Mouse (Mus musculus): Measurements from ENCODE around the gene Ptpn6. TPM values are rescaled to one million over a fixed set of nuclear protein-coding genes. Genes with fewer than 3 reads are reported as not detected.

Ptpn6 gene
- total RNA-seq (2021): 4.6 and 9.1 TPM in 2 replicates
- long read RNA-seq, transcript Ptpn6-203 (16 exons, 2,226 nt): major isoform, 12 of 21 reads
- long read RNA-seq, partial matches to known transcripts: 4 of 21 reads
- long read RNA-seq, other reads (novel, unspliced or antisense): 1 of 21 reads

DNA sequence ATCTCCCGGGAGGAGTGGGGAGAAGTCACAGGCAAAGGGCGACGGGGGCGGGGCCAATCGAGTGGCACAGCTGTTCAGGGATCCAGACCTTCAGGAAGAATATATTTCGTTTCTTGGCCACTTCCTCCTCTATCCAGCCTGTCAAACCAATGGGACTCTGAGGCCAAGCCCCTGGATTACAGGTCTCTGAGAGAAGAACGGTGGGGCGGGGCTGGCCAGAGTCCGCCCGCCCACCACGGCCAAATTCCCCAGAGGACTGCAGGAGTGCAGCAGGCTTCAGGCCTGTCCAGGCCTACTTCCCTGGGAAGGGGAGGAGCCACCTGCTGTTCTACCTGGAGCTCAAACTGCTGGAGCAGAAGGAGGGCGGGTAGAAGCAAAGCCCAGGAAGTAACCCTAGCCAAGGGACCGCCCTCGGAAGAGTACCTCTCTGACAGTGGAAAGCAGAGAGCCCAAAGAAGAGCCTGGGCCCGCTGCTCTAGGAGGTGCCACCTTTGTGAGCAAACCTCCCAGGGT is at the start of gene Ptpn6:
TSS of gene Ptpn6 (minus strand) at position 204 of the 513 bp plus-strand sequence.
- no peak for DNase-seq

DNA sequence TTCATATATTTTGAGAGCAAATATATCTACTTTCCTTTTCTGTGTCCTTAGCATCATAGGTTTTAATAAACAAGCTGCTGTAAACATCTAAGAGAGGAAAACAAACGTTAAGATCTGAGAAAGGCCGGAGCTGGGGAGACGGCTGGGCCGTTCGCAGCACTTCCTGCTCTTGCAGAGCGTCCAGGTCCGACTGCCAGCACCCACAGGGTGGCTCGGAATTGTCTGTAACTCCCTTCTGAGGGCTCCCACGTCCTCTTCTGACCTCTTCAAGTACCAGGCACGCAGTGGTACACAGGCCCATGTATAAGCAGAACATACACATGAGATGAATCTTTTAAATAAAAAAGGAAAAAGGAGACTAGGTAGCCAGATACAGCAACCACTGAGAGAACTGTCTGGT is 49.2 kb upstream of the Ptpn6 start:
- DNase-seq: no peak

DNA sequence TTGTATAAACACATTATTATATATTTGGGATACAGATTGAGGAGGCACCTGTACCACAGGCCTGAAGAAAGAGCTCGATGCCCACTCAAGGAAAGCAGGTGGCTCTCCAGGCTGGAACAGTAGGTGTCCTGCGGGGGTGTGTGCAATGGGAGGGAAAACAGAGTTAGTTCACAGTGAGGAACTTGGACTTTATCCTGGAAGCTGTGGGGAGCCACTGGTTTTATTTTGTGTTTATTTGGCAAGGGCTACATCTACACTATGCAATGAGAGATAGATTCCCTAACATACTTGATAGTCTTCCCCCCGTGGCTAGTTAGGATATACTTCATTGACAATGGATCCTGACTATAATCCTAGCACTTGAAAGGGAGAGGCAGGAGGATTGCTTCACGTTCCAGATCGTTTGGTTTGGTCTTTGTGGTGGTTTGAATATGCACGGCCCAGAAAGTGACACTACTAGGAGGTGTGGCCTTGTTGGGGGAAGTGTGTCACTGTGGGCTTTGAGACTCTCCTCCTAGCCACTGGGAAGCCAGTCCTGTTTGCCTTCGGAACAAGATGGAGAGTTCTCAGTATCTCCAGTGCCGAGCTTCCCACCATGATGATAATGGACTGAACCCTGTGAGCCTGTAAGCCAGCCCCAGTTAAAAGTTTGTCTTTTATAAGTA is 48.4 kb upstream of the Ptpn6 start:
- DNase-seq: no peak

DNA sequence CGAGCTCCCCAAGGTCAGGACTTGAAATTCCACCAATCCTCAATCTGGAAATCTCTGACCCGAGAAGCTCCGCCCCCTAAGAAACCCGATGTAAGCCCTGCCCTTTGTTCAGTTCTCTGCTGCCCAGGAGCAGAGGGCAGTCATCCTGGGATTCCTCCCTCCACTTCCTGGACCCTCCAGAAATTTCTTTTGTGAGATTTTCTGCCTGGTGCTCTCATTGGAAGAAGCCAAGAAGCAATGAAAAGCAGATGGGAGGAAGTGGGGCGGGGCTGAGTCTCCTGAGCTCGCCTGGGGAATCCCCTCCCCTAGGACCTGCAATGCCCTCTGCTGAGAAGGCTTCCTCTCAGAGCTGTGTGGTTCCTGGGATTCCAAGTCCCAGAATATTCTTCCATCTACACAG is 43.9 kb upstream of the Ptpn6 start:
- no peak for DNase-seq

DNA sequence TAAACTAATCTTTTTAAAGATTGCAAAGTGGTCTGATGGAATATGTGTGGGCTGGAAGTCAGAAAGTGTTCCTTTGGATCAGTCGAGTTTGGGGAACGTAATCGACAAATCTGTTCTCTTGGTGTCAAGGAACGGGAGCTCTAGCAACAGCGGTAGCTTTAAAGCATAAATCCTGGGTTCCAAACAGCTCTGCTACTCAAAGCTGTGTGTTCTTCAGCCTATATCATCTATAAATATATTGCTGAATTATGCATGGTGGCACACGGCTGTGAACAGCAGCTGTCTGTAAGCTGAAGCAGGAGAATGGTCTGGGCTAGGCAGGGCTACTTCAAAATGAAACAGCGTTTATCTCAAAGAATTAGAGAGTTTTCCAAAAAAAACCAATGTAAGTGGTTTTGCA is 42.4 kb upstream of the Ptpn6 start:
- no peak for DNase-seq

DNA sequence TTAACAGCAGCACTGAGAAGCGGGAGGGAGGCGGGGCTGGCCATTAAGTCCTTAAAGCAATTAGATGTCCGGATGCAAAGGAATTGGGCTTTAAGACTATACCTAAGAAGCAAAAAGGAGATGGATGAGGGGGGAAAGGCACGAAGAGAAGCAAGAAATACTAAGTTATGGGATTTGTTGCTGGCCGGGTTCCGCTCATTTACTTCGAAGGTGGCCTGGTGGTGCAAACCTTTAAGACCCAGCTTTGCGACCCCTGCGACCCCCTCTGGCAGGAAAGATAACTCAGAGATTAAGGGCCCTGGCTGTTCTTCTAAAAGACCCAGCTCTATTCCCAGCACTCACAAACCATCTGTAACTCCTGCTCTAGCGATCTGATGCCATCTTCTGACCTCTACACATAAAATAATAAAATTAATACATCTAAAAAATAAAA is 41.5 kb upstream of the Ptpn6 start:
- DNase-seq: no peak

DNA sequence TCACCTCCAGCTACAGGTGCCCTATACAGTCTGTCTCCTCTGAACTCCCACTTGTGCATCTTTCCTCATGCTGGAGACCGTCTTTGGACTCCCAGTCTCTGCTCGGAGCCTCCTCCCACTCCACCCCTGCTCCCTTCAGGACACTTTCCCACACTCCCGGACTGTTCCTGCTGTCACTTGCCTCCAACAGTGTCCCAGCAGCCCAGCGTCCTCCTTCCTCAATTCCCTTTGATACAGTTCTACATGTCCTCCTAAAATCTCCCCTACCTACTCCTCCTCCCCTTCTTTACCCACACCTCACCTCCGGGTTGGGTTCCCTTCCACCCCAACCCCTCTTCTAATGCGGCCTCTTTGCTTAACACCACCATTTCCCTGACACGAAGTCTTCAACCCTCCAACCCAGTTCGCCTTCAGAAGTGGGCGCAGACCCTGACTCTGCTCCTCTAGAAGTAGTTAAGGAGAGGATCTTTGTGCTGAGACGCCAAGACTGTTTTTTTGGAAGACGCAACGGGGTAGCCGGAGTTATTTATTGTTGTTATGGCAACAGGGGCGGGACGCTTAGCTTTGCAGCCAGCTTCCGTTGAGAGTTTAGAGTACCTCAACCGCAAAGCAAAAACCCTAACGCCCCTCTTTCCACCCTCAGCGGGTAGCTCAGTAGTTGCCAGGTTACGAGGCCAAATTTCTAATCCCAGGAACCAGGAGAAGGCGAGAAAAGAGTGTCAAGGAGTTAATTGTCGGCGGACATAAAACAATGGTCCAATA is 40.9 kb upstream of the Ptpn6 start, which contains the start of gene Lrrc23:
TSS of gene Lrrc23 (minus strand) at position 506 of the 762 bp plus-strand sequence.
- DNase-seq: no peak

DNA sequence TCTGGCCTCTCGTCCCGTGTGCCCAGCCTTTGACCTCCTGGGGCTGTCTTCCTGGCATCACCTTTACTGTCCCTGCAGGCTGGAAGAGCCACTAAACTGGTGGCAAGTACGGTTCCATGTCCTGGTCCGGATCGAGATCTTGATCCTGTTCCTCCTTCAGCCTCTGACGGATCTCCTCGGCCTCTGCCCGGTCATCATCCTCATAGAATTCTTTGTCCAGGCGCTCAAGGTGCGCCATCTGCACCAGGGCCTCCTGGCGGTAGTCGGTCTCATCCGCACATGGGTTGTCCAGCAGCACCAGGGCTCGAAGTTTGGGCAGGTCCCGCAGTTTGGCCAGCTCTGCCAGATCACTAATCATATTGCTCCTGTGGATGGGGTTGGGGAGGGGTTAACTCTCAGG is 32.0 kb upstream of the Ptpn6 start:
- no peak for DNase-seq

DNA sequence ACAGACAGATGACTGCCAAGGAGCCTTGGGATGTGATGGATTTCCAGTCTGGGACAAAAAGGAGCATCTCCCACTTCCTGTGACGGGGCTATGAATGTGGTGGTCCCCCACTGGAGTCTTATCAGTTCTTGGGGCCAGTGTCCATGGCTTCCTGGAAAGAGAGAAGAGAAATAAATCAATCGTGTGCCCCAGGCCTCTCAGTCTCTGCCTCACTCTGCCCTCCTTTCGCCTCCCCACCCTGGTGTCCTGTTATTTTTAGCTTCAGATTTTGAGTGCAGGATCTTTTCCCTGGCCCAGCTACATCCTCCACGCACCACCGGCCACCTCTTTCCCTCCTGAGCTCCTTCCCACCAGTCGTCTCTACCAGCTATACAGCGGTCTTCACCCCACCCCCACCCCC is 31.5 kb upstream of the Ptpn6 start:
- DNase-seq: no peak

DNA sequence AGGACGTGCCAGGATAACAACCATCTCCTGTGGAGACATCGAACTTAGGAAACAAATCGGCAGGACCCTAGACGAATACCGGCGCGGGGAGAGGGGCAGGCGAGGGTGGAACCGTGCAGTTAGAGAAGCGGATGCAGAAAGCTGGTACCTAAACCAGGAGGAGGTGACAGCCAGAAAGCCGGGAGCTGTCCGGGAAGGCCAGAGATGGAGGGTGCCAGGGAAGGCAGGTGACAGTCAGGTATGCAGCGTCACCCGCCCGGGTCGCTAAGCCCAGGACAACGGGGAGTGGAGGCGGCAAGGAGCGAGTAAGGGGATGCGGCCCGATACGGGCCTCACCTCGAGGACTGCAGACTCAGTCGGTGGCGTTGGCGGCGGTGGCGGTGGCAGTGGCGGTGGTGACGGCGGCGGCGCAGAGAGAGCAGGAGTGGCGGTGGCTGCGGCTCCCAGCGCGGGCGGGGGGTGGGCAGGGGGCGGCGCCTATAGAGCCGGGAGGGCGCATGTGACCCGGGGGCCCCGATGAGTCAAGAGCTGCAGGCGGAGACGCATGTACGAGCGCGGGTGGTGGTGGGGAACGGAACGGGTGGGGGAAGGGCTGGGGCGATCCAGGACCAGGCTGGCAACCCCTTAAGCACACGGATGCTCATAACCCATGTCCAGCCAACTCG is 30.7 kb upstream of the Ptpn6 start, which contains the start of gene Eno2:
TSS of gene Eno2 (minus strand) at position 573 of the 665 bp plus-strand sequence.
- DNase-seq: peak; percentile 74

DNA sequence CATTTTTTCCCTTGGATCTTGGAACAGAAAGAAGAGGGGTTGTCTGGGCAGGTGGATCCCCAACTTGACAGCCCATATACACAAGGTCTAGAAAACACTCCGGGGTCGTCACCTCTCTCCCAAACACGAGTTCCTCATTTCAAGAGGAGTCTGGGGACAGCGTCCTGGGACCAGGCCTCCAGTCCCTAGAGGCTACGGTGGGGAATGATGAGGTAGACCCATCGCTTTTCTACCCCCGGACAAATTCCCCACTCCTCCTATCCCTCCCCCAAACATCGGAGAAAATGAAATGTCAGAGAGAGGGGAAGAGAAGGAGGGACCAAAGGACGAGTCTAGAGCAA is 30.2 kb upstream of the Ptpn6 start:
- DNase-seq: no peak

DNA sequence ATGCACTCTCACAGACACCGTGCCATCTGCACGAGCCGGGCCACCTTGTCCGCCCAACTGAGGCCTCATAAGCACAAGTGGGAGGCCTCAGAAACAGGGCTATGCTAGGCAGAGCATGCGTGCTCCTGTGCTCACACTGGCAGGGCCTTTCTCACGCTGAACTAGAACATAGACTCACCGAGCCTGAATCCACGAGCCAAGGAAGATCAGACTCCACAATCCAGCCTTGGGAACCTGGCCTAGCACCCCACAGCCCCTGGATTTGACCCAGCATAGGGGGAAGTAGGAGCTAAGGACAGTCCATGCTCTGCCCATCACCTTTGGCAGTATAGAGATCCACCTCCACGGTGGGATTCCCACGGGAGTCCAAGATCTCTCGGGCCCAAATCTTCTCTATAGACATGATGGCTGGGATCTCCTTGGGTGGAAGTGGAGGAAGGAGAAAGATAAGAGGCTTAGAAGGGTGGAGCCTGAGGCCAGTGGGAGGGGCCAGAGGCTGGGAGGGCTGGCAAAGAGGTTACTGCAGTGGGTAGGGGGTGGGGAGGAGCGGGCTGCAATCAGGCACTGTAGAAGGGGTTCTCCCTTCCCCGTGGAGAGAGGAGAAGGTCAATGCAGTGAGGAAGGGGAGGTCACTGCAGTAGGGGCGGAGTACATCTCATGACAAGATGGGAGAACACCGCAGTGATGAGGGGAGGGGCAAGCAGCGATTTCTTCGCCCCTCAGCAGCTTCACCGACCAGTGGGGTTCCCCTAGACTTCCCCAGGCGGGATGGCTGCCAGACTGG is 29.6 kb upstream of the Ptpn6 start:
- no peak for DNase-seq

DNA sequence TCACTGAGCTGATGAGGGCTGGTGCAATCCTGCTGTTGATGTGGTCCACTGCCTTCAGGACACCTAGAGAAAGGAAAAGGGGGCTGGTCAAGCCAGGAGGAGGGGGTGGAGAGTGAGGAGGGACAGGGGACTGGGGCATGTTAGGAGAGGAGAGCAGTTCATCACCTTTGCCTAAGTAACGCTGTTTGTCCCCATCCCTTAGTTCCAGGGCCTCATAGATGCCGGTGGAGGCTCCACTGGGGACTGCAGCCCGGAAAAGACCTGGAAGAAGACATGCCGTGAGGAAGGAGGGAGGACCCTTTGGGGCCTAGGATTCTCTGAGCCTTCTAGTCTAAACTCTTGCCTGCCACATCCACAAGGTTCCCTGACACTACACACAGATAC is 29.0 kb upstream of the Ptpn6 start:
- no peak for DNase-seq

DNA sequence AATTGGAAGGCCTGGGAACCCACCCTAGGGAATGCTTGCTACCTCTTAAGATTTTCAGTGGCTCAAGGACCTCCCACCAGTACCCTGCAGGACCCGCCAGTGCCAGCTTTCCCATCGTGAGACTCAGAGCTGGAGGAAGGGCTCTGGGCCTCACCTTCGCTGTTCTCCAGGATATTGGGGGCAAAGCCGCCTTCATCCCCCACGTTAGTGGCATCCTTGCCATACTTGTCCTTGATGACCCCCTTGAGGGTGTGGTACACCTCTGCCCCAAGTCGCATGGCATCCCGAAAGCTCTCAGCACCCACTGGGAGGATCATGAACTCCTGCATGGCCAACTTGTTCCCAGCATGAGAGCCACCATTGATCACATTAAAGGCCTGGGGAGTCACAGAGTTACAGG is 27.4 kb upstream of the Ptpn6 start:
- no peak for DNase-seq

DNA sequence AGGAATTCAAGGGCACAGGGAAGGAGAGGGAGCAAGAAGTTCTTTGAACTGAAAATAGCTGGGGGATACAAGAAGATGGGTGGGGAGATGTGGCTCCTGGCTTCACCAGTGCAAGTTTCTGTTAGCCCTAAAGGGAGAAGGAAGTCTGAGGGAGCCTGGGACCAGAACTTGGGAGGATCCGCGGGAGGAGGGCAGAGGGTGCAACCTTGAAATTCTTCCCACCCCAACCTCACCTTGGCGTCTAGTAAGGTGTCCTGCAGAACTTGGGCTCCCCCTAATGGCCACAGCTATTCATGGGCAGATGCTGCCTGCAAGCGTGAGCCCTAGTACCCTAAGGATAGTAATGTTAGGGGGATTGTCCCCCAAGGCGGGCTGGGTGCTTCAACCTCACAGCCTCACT is 20.7 kb upstream of the Ptpn6 start:
- peak; percentile 83 for DNase-seq

DNA sequence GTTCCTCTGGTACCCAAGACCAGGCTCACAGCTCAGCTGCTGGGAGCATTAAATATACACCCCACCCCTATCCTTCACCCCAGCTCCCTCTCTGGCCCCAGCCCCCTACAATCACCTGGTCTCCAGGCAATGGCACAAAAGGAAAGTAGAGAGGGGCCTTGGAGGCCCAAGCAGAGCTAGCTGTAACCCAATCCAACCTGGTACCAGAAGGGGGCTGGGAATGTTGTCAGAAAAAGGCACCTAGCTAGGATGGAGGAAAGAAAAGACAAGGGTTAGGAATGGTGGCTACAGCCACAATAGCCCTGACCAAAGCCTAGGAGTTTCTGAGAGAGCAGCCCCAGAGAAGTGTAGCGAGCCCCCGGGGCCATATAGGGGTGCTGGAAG is 20.3 kb upstream of the Ptpn6 start:
- no peak for DNase-seq

DNA sequence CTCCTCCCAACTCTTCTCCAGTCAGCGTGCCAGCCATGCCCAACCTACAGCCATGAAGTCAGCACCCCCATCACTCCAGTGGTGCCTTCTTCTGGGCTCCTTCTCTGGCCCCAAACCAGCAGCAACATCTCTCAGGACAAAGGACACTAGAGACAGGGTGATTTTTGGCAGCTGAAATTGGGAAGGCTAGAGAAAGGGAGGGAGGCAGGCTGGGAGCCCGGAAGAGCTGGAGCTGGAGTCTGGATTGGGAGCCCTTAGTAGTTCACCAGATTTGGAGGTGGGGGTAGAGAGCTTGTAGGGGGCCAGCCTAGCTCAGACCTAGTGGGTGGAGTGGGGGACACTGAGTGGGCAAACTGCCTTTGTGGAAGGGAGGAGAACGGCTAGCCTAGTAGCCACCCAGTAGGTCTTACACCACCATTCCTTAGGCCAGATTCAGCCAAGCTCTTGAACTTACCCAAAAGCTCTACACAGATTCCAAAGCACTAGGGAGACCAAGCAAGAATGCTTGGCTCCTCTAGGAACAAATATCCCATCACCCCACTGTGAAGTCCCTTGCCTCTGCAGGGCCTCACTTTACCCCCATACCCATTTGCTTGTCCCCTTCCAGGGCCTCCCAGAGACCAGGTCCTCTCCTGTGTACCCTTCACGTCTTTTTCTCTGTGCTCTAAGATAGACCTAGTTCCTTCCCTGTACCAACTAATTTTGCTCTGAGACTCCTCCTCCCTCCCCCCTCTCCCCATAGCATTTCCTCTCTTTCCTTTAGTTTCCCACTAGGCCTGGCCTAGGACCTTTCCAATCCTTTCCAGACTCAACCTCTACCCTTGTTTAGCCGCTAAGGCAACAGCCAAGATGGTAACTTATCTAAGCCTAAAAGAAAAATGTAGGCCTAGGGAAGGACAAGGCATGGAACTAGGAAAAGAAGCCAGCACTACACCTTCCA is 19.7 kb upstream of the Ptpn6 start:
- peak; percentile 52 for DNase-seq

DNA sequence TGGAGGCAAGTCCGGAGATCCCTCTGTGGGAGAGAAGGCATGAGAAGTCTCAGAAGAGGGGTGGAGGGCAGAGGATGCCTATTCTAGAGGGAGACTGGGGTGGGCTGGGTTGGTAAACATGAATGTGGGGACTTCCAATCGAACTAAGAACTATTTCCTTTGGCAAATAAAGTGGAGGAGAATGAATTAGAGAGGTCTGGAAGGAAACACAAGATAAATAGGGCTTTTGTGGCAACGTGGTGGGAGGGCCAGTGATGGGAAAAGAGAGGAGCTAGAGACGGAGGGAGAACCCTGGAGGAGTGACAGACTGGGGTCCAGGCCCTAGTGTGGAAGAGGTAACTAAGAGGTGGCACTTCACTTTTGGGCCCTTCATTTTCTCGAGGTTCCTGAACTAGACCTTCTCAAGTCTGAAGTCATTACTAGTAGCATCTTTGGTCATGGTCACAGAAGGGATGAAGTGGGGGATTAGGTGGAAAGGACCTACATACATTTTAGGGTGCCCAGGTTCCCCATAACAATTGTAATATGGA is 18.9 kb upstream of the Ptpn6 start:
- no peak for DNase-seq

DNA sequence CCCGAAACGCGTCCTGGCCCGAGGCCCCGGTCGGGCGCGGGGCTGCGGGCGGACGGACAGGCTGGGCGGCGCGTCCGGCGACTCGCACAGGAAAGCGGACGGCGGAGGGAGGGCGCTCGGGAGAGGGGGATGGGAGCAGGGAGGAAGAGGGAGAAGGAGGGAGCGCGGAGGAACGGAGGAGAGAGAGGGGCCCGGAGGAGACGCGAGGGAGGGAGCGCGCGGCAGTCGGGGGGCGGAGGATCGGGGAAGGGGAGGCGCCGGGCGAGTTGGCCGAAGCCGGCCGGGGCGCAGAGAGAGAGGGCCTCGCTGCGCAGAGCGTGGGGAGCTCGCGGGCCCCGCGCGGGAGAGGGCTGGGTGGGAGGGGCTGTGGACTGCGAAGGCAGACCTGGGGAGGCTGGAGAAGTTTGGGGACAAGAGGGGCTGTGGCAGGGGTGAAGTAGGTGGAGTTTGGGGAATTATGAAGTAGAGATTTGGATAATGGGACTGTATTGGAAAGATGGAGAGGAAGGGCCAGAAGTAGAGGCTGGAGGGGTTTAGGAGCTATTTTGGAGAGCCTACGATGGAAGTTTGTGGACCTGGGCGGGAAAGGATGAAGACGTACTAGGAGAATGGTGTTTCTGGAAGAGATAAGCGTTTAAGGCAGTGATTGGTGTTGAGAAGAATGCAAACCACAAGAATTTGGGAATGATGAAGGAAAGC is 18.3 kb upstream of the Ptpn6 start:
- peak; percentile 87 for DNase-seq

All from adrenal gland, postnatal 25 days (tissue).